Mouse (Mus musculus) leukemia stem cell, adult 10-12 weeks (primary cell): ENCODE measurements around the gene Gja10. TPM values are rescaled to one million over a fixed set of nuclear protein-coding genes. Genes with fewer than 3 reads are reported as not detected.

Experiments
- polyA plus RNA-seq: library from polyadenylated mRNA; stranded (reverse); fragments of >175 nt; gene quantifications from 2 replicates; pipeline ENCODE4 v1.2.3, GENCODE M21; 2012; ENCODE audit warnings: low replicate concordance

Gja10 gene
- polyA plus RNA-seq, result not detected in 2 replicates

GRCm38 (mm10) chr4:32602660-32603059 is at the start of gene Gja10:
Gene Gja10 (minus strand): TSS chr4:32602760.

GRCm38 (mm10) chr4:32615034-32615881 is 12.7 kb upstream of the Gja10 start, which contains the start of gene Casp8ap2:
Gene Casp8ap2 (plus strand): TSS chr4:32615451.

Other genes starting within 250 kb of the Gja10 start
- gene Casp8ap2, start 12.7 kb upstream of the Gja10 start, polyA plus RNA-seq, result 0.33 and 1.4 TPM in 2 replicates
- gene Mdn1, start 54.4 kb upstream of the Gja10 start, polyA plus RNA-seq, result 1.5 and 2.3 TPM in 2 replicates
- gene Lyrm2, start 197.5 kb upstream of the Gja10 start, polyA plus RNA-seq, result 0.28 and 1.1 TPM in 2 replicates